Comparison of ENCODE assay signal across 28 mouse cellular contexts in genomic region chr17:29023346-29023745, GRCm38 (mm10).
"Had no signal": no experiment of that assay in that cellular context is flagged by ENCODE, and none has a peak within 500 bp of the region (broad histone marks: within the 10 kb centered on the region; RNA-seq: fewer than 3 reads in every experiment).

No protein-coding gene starts in this region.

- DNase-seq: left cerebral cortex, postnatal 4 days; liver; liver, embryonic 13.5 days; liver, postnatal 0 days; lung, adult 18-20 months; lung, adult 2 months; lung, embryonic 14.5 days; lung, postnatal 10 days; lung, postnatal 14 days; lung, postnatal 36 days; midbrain, embryonic 14.5 days had no signal

- H3K4me2 ChIP-seq: limb, embryonic 12.5 days; limb, embryonic 13.5 days; limb, embryonic 15.5 days; lung, embryonic 14.5 days; lung, embryonic 15.5 days; midbrain, embryonic 12.5 days; midbrain, embryonic 15.5 days; neural tube, embryonic 12.5 days had no signal

- H3K4me3 ChIP-seq: limb, embryonic 10.5 days; limb, embryonic 12.5 days; limb, embryonic 13.5 days; limb, embryonic 15.5 days; liver, embryonic 12.5 days; liver, embryonic 13.5 days; liver, embryonic 15.5 days; lung, embryonic 15.5 days; midbrain, embryonic 10.5 days; midbrain, embryonic 12.5 days; midbrain, embryonic 15.5 days; myocyte; neural tube, embryonic 12.5 days had no signal

- H3K36me3 ChIP-seq: limb, embryonic 10.5 days; limb, embryonic 12.5 days; limb, embryonic 13.5 days; limb, embryonic 15.5 days; liver, embryonic 12.5 days; liver, embryonic 13.5 days; liver, embryonic 15.5 days; lung, embryonic 15.5 days; midbrain, embryonic 10.5 days; midbrain, embryonic 12.5 days; midbrain, embryonic 15.5 days; neural tube, embryonic 12.5 days had no signal

- ATAC-seq: liver, embryonic 12.5 days; liver, postnatal 0 days; lung, postnatal 0 days; midbrain, embryonic 15.5 days; midbrain, embryonic 16.5 days had no signal

- H3K27me3 ChIP-seq: limb, embryonic 13.5 days; limb, embryonic 15.5 days; liver, embryonic 13.5 days; liver, embryonic 15.5 days; lung, embryonic 15.5 days; megakaryocyte, embryonic 14.5 days; neural tube, embryonic 12.5 days had no signal

- H3K9ac ChIP-seq: limb, embryonic 12.5 days; limb, embryonic 13.5 days; limb, embryonic 15.5 days; liver, embryonic 12.5 days; liver, embryonic 14.5 days; liver, embryonic 15.5 days; liver, postnatal 0 days; lung, embryonic 14.5 days; lung, embryonic 15.5 days; midbrain, embryonic 12.5 days; midbrain, embryonic 15.5 days; neural tube, embryonic 12.5 days had no signal

- H3K9me3 ChIP-seq: limb, embryonic 10.5 days; limb, embryonic 12.5 days; limb, embryonic 13.5 days; limb, embryonic 15.5 days; liver, embryonic 12.5 days; liver, embryonic 13.5 days; liver, embryonic 15.5 days; lung, embryonic 15.5 days; megakaryocyte, embryonic 14.5 days; midbrain, embryonic 10.5 days; midbrain, embryonic 12.5 days; midbrain, embryonic 15.5 days; neural tube, embryonic 12.5 days had no signal

- H3K27ac ChIP-seq: limb, embryonic 10.5 days; limb, embryonic 12.5 days; limb, embryonic 13.5 days; limb, embryonic 15.5 days; liver, embryonic 12.5 days; liver, embryonic 13.5 days; liver, embryonic 14.5 days; liver, embryonic 15.5 days; lung, embryonic 15.5 days; macrophage; midbrain, embryonic 10.5 days; midbrain, embryonic 12.5 days; midbrain, embryonic 15.5 days; neural tube, embryonic 12.5 days had no signal
